Mouse (Mus musculus) kidney, embryonic 14.5 days (tissue): ENCODE data around the gene D230025D16Rik. TPM values are rescaled to one million over a fixed set of nuclear protein-coding genes. Genes with fewer than 3 reads are reported as not detected.
"Not testable (repeated sequence)": the region's sequence is repeated elsewhere in the genome, so short reads cannot be mapped to it uniquely, and the experiment has no call there.

Experiments used
- ATAC-seq: fragments of 200-750 bp; cut with Nextera tagmentation; 2 replicates; pipeline ENCODE4 v1.8.0; 2017; ENCODE audit warnings: moderate number of reproducible peaks, mild to moderate bottlenecking, moderate TSS enrichment, moderate library complexity; ENCODE audit not compliant: low FRiP score, low TSS enrichment
- H3K27ac ChIP-seq: fragments of 300-500 bp; sonication (generic); 2 replicates; pipeline ENCODE4 v1.5.1; 2014; ENCODE audit warnings: low read depth, mild to moderate bottlenecking, low read length, moderate library complexity, mixed read lengths
- H3K27me3 ChIP-seq: fragments of 300-500 bp; sonication (generic); 2 replicates; pipeline ENCODE4 v1.6.1; 2014; ENCODE audit warnings: mild to moderate bottlenecking, low read length; ENCODE audit not compliant: control insufficient read depth, insufficient read depth
- H3K36me3 ChIP-seq: fragments of 300-500 bp; sonication (generic); 2 replicates; pipeline ENCODE4 v1.6.1; 2014; ENCODE audit warnings: low read length, mixed read lengths; ENCODE audit not compliant: control insufficient read depth, insufficient read depth
- H3K4me1 ChIP-seq: fragments of 300-500 bp; sonication (generic); 2 replicates; pipeline ENCODE4 v1.6.1; 2014; ENCODE audit warnings: low read length, mixed read lengths; ENCODE audit not compliant: control insufficient read depth, insufficient read depth
- H3K4me2 ChIP-seq: fragments of 300-500 bp; sonication (generic); replicated peaks from 2 replicates; pipeline ENCODE4 v1.6.1; 2014; ENCODE audit warnings: low read depth, mild to moderate bottlenecking, low read length
- H3K4me3 ChIP-seq: fragments of 300-500 bp; sonication (generic); 2 replicates; pipeline ENCODE4 v1.5.1; 2014; ENCODE audit warnings: mild to moderate bottlenecking, low read length
- H3K9ac ChIP-seq: fragments of 300-500 bp; sonication (generic); 2 replicates; pipeline ENCODE4 v1.6.1; 2014; ENCODE audit warnings: low read depth, mild to moderate bottlenecking, low read length, moderate library complexity
- H3K9me3 ChIP-seq: fragments of 300-500 bp; sonication (generic); 2 replicates; pipeline ENCODE4 v1.6.1; 2016; ENCODE audit warnings: low read length; ENCODE audit not compliant: control insufficient read depth
- WGBS: fragments of 180-500 bp; shearing (Covaris S2); extraction: QIAGEN DNeasy Blood & Tissue Kit; methylation state at CpG from one replicate; pipeline ENCODE4 v1.1.7; 2014; 5-methylcytosine and 5-hydroxymethylcytosine counted together
- polyA plus RNA-seq: library from polyadenylated mRNA; unstranded; fragments of >200 nt; fragmentation: Nextera tagmentation; extraction: Ambion mirVana; gene quantifications from 2 replicates; pipeline ENCODE4 v1.2.1, GENCODE M21; 2014

Gene D230025D16Rik
- 18.3 and 28.8 TPM in 2 replicates for polyA plus RNA-seq

- ATAC-seq, result peak; percentile 97
Observed at GRCm38 (mm10) chr8:105224413-105225271, at the start of gene D230025D16Rik. D230025D16Rik (plus strand) TSS chr8:105225145.

GRCm38 (mm10) chr8:105175287-105175686 is 49.7 kb upstream of the D230025D16Rik start:
- ATAC-seq, result not testable (repeated sequence)
- H3K36me3 ChIP-seq, result peaks cover 31% of the 10 kb centered on the region

More at GRCm38 (mm10) chr8:105224413-105225271, at the start of gene D230025D16Rik:
- Histone ChIP-seq H3K4me2 (peak within 1 kb of the TSS; percentile 85), H3K27ac (peak within 1 kb of the TSS; percentile 87), H3K9ac (peak within 1 kb of the TSS; percentile 87), H3K9me3 (no peaks in the 10 kb centered on the region), H3K27me3 (no peaks in the 10 kb centered on the region), H3K4me3 (peak within 1 kb of the TSS; percentile 97), H3K36me3 (no peaks in the 10 kb centered on the region), H3K4me1 (peaks cover 17% of the 10 kb centered on the region; the same call in 1 of the 2 replicates)
- 4% methylated on average over 34 of the region's 34 CpGs for WGBS

GRCm38 (mm10) chr8:105178211-105178800 is 46.6 kb upstream of the D230025D16Rik start:
- peaks cover 6% of the 10 kb centered on the region; the same call in 1 of the 2 replicates for H3K4me1 ChIP-seq
- 93% methylated on average over 6 of the region's 6 CpGs for WGBS
- no peak for ATAC-seq
- H3K27ac ChIP-seq, result no peak overlapping the region
- no peak overlapping the region for H3K4me3 ChIP-seq
- no peak overlapping the region for H3K4me2 ChIP-seq
- no peak overlapping the region for H3K9ac ChIP-seq
- H3K9me3 ChIP-seq, result no peaks in the 10 kb centered on the region
- H3K36me3 ChIP-seq, result peaks cover 54% of the 10 kb centered on the region
- H3K27me3 ChIP-seq, result no peaks in the 10 kb centered on the region

More at GRCm38 (mm10) chr8:105175287-105175686, 49.7 kb upstream of the D230025D16Rik start:
- peaks cover 13% of the 10 kb centered on the region; the same call in 1 of the 2 replicates for H3K4me1 ChIP-seq
- H3K27me3 ChIP-seq, H3K4me2 ChIP-seq, H3K27ac ChIP-seq, H3K9ac ChIP-seq, H3K4me3 ChIP-seq, H3K9me3 ChIP-seq: not testable (repeated sequence)
- 97% methylated on average over 3 of the region's 3 CpGs for WGBS

GRCm38 (mm10) chr8:105182201-105182600 is 42.7 kb upstream of the D230025D16Rik start:
- 77% methylated on average over 1 of the region's 1 CpGs for WGBS
- no peaks in the 10 kb centered on the region for H3K4me1 ChIP-seq

DNA sequence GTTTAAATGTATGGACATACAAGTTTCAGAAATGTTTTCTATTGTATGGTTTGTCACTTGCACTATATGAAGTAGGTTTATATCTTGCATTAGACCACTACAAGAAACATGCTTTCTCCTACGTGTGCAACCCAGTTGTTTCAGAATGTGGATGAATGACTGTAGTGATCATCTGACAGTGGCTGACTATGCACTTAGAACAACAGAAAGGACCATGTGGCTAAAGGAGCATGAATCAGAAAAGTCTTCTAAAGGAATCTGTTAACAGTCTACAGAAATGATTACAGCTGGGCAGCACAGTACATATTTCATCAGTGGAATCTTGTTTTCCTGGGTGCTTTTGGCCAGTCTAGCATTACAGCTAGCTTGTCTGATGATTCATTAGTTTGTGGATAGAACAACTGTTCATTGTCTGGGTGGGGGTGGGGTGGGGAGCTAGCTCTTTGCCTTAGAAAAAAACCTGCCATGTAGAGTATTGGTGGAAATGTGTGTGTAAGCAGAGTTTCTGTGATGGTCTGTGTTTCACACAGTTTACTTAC is 38.4 kb upstream of the D230025D16Rik start:
- H3K4me2 ChIP-seq, result no peak overlapping the region
- no peak overlapping the region for H3K27ac ChIP-seq
- H3K27me3 ChIP-seq, result no peaks in the 10 kb centered on the region
- H3K9ac ChIP-seq, result no peak overlapping the region
- no peaks in the 10 kb centered on the region for H3K9me3 ChIP-seq
- H3K4me1 ChIP-seq, result no peaks in the 10 kb centered on the region
- H3K4me3 ChIP-seq, result no peak overlapping the region
- 67% methylated on average over 1 of the region's 1 CpGs for WGBS
- H3K36me3 ChIP-seq, result peaks cover 32% of the 10 kb centered on the region; the same call in 1 of the 2 replicates
- ATAC-seq, result no peak

More at GRCm38 (mm10) chr8:105182201-105182600, 42.7 kb upstream of the D230025D16Rik start:
- Histone ChIP-seq H3K9me3 (no peaks in the 10 kb centered on the region), H3K9ac (no peak overlapping the region), H3K27me3 (no peaks in the 10 kb centered on the region), H3K36me3 (peaks cover 57% of the 10 kb centered on the region), H3K4me3 (no peak overlapping the region), H3K4me2 (no peak overlapping the region), H3K27ac (no peak overlapping the region)
- no peak for ATAC-seq

DNA sequence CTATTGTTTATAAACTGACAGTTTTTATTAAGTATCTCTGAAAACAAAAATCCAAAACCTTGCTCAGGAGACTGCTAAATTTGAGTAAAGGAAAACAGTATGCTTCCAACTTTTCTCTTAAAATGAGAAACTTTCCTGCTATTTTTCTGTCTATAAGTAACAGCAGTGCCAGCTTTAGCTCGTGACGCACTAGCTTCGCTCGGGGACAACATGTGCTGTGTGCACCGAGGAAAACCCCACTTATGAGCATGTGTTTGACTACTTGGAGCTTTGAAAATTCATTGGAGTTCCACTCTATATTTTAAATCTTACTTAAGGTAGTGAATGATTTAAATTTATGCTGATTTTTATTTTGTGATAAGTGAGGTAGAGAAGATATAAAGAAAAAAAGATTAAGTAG is 32.8 kb upstream of the D230025D16Rik start:
- Histone ChIP-seq H3K4me1 (no peaks in the 10 kb centered on the region), H3K36me3 (peaks cover 46% of the 10 kb centered on the region), H3K4me2 (no peak overlapping the region), H3K9me3 (no peaks in the 10 kb centered on the region), H3K27me3 (no peaks in the 10 kb centered on the region), H3K9ac (no peak overlapping the region), H3K4me3 (no peak overlapping the region), H3K27ac (no peak overlapping the region)
- WGBS, result 95% methylated on average over 5 of the region's 5 CpGs
- ATAC-seq, result no peak

- H3K9ac ChIP-seq, result no peak overlapping the region
- H3K36me3 ChIP-seq, result peaks cover 47% of the 10 kb centered on the region
- H3K4me1 ChIP-seq, result no peaks in the 10 kb centered on the region
- no peaks in the 10 kb centered on the region for H3K9me3 ChIP-seq
- no peaks in the 10 kb centered on the region for H3K27me3 ChIP-seq
- 77% methylated on average over 1 of the region's 1 CpGs for WGBS
- no peak overlapping the region for H3K4me3 ChIP-seq
- no peak overlapping the region for H3K27ac ChIP-seq
- ATAC-seq, result no peak
- H3K4me2 ChIP-seq, result no peak overlapping the region
Observed at GRCm38 (mm10) chr8:105205748-105206147, 19.2 kb upstream of the D230025D16Rik start.

DNA sequence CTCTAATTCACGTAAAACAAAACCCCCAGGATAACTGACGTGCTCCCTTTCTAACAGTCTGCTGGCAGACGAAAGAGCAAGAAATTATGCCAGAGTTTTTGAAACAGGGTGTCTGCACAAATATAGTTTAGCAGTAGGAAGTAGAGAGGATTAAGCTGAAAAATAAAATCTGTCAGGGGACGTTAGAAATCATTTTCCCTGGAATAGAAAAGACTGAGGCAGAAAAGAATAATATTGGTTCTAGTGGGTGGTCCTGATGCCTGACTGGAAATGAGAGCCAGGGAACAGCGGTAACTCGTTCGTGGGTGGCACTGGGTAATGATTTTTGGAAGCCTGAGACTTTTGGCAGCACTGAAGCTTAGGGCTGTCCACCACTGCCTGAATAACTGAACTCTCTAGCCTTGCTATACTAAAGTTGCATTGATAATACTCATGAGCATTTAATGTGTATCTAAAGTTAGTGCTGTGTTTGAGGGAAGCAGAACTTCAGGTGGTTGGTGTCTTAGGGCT is 18.1 kb upstream of the D230025D16Rik start:
- 68% methylated on average over 7 of the region's 7 CpGs for WGBS
- no peaks in the 10 kb centered on the region for H3K27me3 ChIP-seq
- ATAC-seq, result no peak
- no peak overlapping the region for H3K4me2 ChIP-seq
- H3K27ac ChIP-seq, result no peak overlapping the region
- no peaks in the 10 kb centered on the region for H3K4me1 ChIP-seq
- no peak overlapping the region for H3K9ac ChIP-seq
- H3K4me3 ChIP-seq, result no peak overlapping the region
- no peaks in the 10 kb centered on the region for H3K9me3 ChIP-seq
- H3K36me3 ChIP-seq, result peaks cover 43% of the 10 kb centered on the region
